Mouse (Mus musculus): ENCODE results near the gene Mtmr6. TPM values are rescaled to one million over a fixed set of nuclear protein-coding genes. Genes with fewer than 3 reads are reported as not detected.

Mtmr6 gene
- total and polyA plus RNA-seq, 3 experiments: 21.3 to 29.1 TPM; not detected in 1

DNA sequence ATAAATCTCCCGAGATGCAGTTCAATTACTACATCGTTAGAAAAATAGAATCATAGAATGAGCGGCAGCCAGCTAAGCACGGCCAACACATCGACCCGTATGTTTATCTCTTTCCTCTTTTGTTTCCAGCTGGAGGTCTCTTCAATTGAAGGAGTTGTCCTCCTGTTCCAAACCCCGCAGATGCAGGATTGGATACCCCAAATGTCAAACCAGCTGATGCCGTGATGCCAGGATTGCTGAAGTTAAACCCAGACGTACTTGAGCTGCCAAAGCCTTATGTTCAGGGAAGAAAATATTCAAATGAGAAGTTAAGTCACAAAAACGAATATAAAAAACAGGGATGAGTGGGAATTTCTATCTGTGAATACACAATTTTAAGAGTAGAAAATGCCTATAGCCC, 45.1 kb upstream of the Mtmr6 start:
- no peak overlapping the region for H3K9ac ChIP-seq (ENCODE audit: control insufficient read depth, low read depth, low read length, poor library complexity, severe bottlenecking)
- TF ChIP-seq MYB (IDR thresholded peaks at IDR 0.05; ENCODE audit: low read depth, low read length): no peak
- TF ChIP-seq GABPA (IDR thresholded peaks at IDR 0.05; ENCODE audit: low read depth, low read length): no peak
- TF ChIP-seq ETS1 (IDR thresholded peaks at IDR 0.05; ENCODE audit: low read depth, low read length): no peak
- no peak for TF ChIP-seq ZKSCAN1 (IDR thresholded peaks at IDR 0.05; ENCODE audit: low read depth, low read length)
- no peak for TF ChIP-seq USF2 (IDR thresholded peaks at IDR 0.05; ENCODE audit: borderline replicate concordance in 1 of 2, insufficient read depth in 1 of 2, low read depth in 1 of 2, low read length in 2 of 2)
- no peak for TF ChIP-seq ZNF384 (IDR thresholded peaks at IDR 0.05; ENCODE audit: low read depth, low read length)
- no peak for TF ChIP-seq POLR2AphosphoS5 (IDR thresholded peaks at IDR 0.05; ENCODE audit: borderline replicate concordance, low read depth, low read length)
- TF ChIP-seq TBP (IDR thresholded peaks at IDR 0.05; ENCODE audit: low read depth, low read length): no peak
- no peak for TF ChIP-seq UBTF (IDR thresholded peaks at IDR 0.05; ENCODE audit: borderline replicate concordance, insufficient read depth, low read depth, low read length)
- TF ChIP-seq CTCF (IDR thresholded peaks at IDR 0.05 in 2 of 3, conservative IDR thresholded peaks at IDR 0.05 in 1 of 3; ENCODE audit: control insufficient read depth in 1 of 3, insufficient read depth in 1 of 3, low read depth in 2 of 3, low read length in 3 of 3, poor library complexity in 1 of 3, severe bottlenecking in 1 of 3): no peak
- TF ChIP-seq CHD2 (IDR thresholded peaks at IDR 0.05; ENCODE audit: low read length): no peak
- TF ChIP-seq RAD21 (IDR thresholded peaks at IDR 0.05; ENCODE audit: low read depth, low read length): no peak
- no peak for DNase-seq (ENCODE audit: low read depth, low spot score)
- H3K4me3 ChIP-seq (ENCODE audit: control insufficient read depth in 1 of 2, insufficient read depth in 1 of 2, low read depth in 2 of 2, low read length in 2 of 2): no peak overlapping the region
- no peaks in the 10 kb centered on the region; the same call in 1 of the 2 replicates for H3K79me2 ChIP-seq (ENCODE audit: control insufficient read depth, insufficient read depth, low read length, poor library complexity)
- no peaks in the 10 kb centered on the region for H3K4me1 ChIP-seq (ENCODE audit: control insufficient read depth in 1 of 2, insufficient read depth in 2 of 2, low read length in 2 of 2)
- H3K36me3 ChIP-seq (ENCODE audit: control insufficient read depth in 1 of 2, insufficient read depth in 2 of 2, low read length in 2 of 2): peaks cover 2 to 17% of the 10 kb centered on the region in 2 experiments
- no peaks in the 10 kb centered on the region for H3K27me3 ChIP-seq (ENCODE audit: control insufficient read depth in 1 of 2, insufficient read depth in 2 of 2, low read length in 2 of 2)
- H3K27ac ChIP-seq (ENCODE audit: control insufficient read depth, low read depth, low read length): no peak overlapping the region
- H3K9me3 ChIP-seq (replicated peaks; ENCODE audit: insufficient read depth, low read length): no peaks in the 10 kb centered on the region

DNA sequence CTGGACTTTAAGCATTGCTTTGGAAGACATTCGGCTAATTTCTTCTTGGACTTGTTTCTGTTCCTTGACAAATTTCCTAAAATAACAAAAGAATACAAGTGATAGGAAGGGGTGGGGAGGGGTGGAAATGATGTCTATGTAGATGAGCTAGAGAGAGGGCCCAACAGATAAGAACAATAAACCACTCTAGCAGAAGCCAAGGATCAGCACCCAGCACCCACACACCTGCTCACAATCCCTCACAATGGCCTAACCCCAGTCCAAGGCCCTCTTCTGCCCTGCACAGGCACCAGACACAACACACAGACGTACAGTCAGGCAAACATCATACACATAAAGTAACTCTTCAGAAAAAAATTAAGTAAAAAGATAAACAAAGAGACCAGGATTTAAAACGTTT, 26.5 kb upstream of the Mtmr6 start:
- Histone ChIP-seq H3K79me2 (ENCODE audit: control insufficient read depth, insufficient read depth, low read length, poor library complexity) (no peaks in the 10 kb centered on the region; the same call in 1 of the 2 replicates), H3K9me3 (replicated peaks; ENCODE audit: insufficient read depth, low read length) (no peaks in the 10 kb centered on the region), H3K9ac (ENCODE audit: control insufficient read depth, low read depth, low read length, poor library complexity, severe bottlenecking) (no peak overlapping the region), H3K27me3 (ENCODE audit: control insufficient read depth in 1 of 2, insufficient read depth in 2 of 2, low read length in 2 of 2) (no peaks in the 10 kb centered on the region), H3K4me1 (ENCODE audit: control insufficient read depth in 1 of 2, insufficient read depth in 2 of 2, low read length in 2 of 2) (no peaks in the 10 kb centered on the region; a peak in 1 of 4 replicates), H3K27ac (ENCODE audit: control insufficient read depth, low read depth, low read length) (no peak overlapping the region), H3K4me3 (ENCODE audit: control insufficient read depth in 1 of 2, insufficient read depth in 1 of 2, low read depth in 2 of 2, low read length in 2 of 2) (no peak overlapping the region), H3K36me3 (ENCODE audit: control insufficient read depth in 1 of 2, insufficient read depth in 2 of 2, low read length in 2 of 2) (peaks cover 9 to 64% of the 10 kb centered on the region in 2 experiments)
- DNase-seq (ENCODE audit: low read depth, low spot score): no peak
- TF ChIP-seq HCFC1 (IDR thresholded peaks at IDR 0.05; ENCODE audit: low read depth, low read length) (no peak), GABPA (IDR thresholded peaks at IDR 0.05; ENCODE audit: low read depth, low read length) (no peak), KAT2A (conservative IDR thresholded peaks at IDR 0.05; ENCODE audit: low read depth, low read length) (no peak)

DNA sequence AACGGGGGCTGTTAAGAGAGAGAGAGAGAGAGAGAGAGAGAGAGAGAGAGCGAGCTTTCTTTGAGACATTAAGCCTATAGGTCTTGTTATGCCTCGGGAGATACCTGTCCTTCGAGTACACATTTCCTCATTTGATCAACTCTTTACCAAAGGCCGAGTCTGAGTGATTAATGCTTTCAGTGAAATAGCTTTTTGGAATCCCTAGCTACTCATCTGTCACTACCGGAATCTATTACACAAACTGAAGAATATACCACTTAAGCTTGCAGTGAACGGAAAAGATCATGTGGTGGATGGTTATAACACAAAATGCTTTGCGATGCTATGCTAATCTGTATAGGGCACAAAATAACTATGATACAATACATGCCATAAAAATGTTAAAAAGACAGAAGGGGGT, 14.7 kb upstream of the Mtmr6 start:
- H3K27me3 ChIP-seq (ENCODE audit: control insufficient read depth in 1 of 2, insufficient read depth in 2 of 2, low read length in 2 of 2): no peaks in the 10 kb centered on the region
- no peaks in the 10 kb centered on the region for H3K9me3 ChIP-seq (replicated peaks; ENCODE audit: insufficient read depth, low read length)
- peaks cover 47% of the 10 kb centered on the region for H3K79me2 ChIP-seq (ENCODE audit: control insufficient read depth, insufficient read depth, low read length, poor library complexity)
- H3K27ac ChIP-seq (ENCODE audit: control insufficient read depth, low read depth, low read length): peak overlapping the region; percentile 80
- H3K36me3 ChIP-seq (ENCODE audit: control insufficient read depth in 1 of 2, insufficient read depth in 2 of 2, low read length in 2 of 2): peaks cover 7 to 42% of the 10 kb centered on the region in 2 experiments
- DNase-seq (ENCODE audit: low read depth, low spot score): peak; percentile 50
- peak overlapping the region; percentile 100 for H3K9ac ChIP-seq (ENCODE audit: control insufficient read depth, low read depth, low read length, poor library complexity, severe bottlenecking)
- H3K4me3 ChIP-seq (ENCODE audit: control insufficient read depth in 1 of 2, insufficient read depth in 1 of 2, low read depth in 2 of 2, low read length in 2 of 2): peak overlapping the region; percentile 83 to 100
- H3K4me1 ChIP-seq (ENCODE audit: control insufficient read depth in 1 of 2, insufficient read depth in 2 of 2, low read length in 2 of 2): peaks cover 19 to 28% of the 10 kb centered on the region in 2 experiments
- no peak for TF ChIP-seq TCF12 (IDR thresholded peaks at IDR 0.05; ENCODE audit: low read depth, low read length)
- TF ChIP-seq MYC (IDR thresholded peaks at IDR 0.05; ENCODE audit: low read depth, low read length): peak; percentile 52; the same call in 1 of the 2 replicates
- TF ChIP-seq CHD2 (IDR thresholded peaks at IDR 0.05; ENCODE audit: low read length): no peak
- no peak for TF ChIP-seq USF2 (IDR thresholded peaks at IDR 0.05; ENCODE audit: borderline replicate concordance in 1 of 2, insufficient read depth in 1 of 2, low read depth in 1 of 2, low read length in 2 of 2)
- TF ChIP-seq JUND (IDR thresholded peaks at IDR 0.05; ENCODE audit: low read depth, low read length): peak; percentile 59; the same call in 1 of the 2 replicates
- TF ChIP-seq TBP (IDR thresholded peaks at IDR 0.05; ENCODE audit: low read depth, low read length): no peak
- no peak for TF ChIP-seq GATA1 (IDR thresholded peaks at IDR 0.05; ENCODE audit: low read depth, low read length)
- no peak for TF ChIP-seq RAD21 (IDR thresholded peaks at IDR 0.05; ENCODE audit: low read depth, low read length)
- no peak for TF ChIP-seq RCOR1 (IDR thresholded peaks at IDR 0.05; ENCODE audit: low read depth, low read length)
- TF ChIP-seq EP300 (IDR thresholded peaks at IDR 0.05; ENCODE audit: low read depth in 1 of 2, low read length in 2 of 2): peak in 1 of 2 experiments; percentile 30; a peak in 1 of 4 replicates
- peak; percentile 36; the same call in 1 of the 2 replicates for TF ChIP-seq MAX (IDR thresholded peaks at IDR 0.05; ENCODE audit: low read length)
- TF ChIP-seq BHLHE40 (IDR thresholded peaks at IDR 0.05; ENCODE audit: borderline replicate concordance, low read depth, low read length): no peak
- no peak for TF ChIP-seq ZNF384 (IDR thresholded peaks at IDR 0.05; ENCODE audit: low read depth, low read length)
- TF ChIP-seq NELFE (IDR thresholded peaks at IDR 0.05; ENCODE audit: low read depth, low read length): no peak
- TF ChIP-seq MAFK (IDR thresholded peaks at IDR 0.05; ENCODE audit: borderline replicate concordance, low read depth, low read length): no peak
- no peak for TF ChIP-seq ZMIZ1 (IDR thresholded peaks at IDR 0.05; ENCODE audit: low read depth, low read length)
